Mouse (Mus musculus): Measurements from ENCODE around the gene Dapp1. TPM values are rescaled to one million over a fixed set of nuclear protein-coding genes. Genes with fewer than 3 reads are reported as not detected.
A peak's percentile ranks its signal among the peaks of the same experiment; 100 is the strongest.

The Dapp1 gene
- total and polyA plus RNA-seq, 3 experiments: 53.5 to 63.6 (median 62.8) TPM

- DNase-seq (ENCODE audit: extremely low read depth): no peak
- H3K36me3 ChIP-seq (replicated peaks in 1 of 2; ENCODE audit: control insufficient read depth in 1 of 2, insufficient read depth in 1 of 2, low read length in 1 of 2): peaks cover 40 to 51% of the 10 kb centered on the region in 2 experiments
- TF ChIP-seq MEF2A (IDR thresholded peaks at IDR 0.05; ENCODE audit: borderline replicate concordance, low read depth, low read length) (0 out of 2 replicates have a peak, but pooled peaks have one; percentile 21), NRF1 (IDR thresholded peaks at IDR 0.05; ENCODE audit: low read depth, low read length) (no peak)
- no peaks in the 10 kb centered on the region for H3K27me3 ChIP-seq (replicated peaks)
- no peak overlapping the region for H3K4me2 ChIP-seq (ENCODE audit: insufficient read depth, low read depth, poor library complexity, severe bottlenecking)
- in situ Hi-C loops (cut with MboI; ENCODE audit: low pct_ligation_motif_present, low pct_unique_long_range_greater_than_20kb, low sequenced_read_pairs) (loop anchor here (25.0 kb wide), 1 partner anchor 479 kb away; the partner anchor contains the start of gene Adh5), dilution Hi-C loops (cut with MboI; ENCODE audit: extremely low pct_ligation_motif_present, extremely low pct_unique_long_range_greater_than_20kb, low sequenced_read_pairs) (no loop called here)
- H3K4me1 ChIP-seq (ENCODE audit: control insufficient read depth in 1 of 2, insufficient read depth in 2 of 2): peaks cover 24 to 72% of the 10 kb centered on the region in 2 experiments
- no peak overlapping the region for H3K9ac ChIP-seq (ENCODE audit: insufficient read depth, low read depth)
- no peaks in the 10 kb centered on the region for H3K9me3 ChIP-seq (replicated peaks; ENCODE audit: low read length)
- H3K4me3 ChIP-seq (replicated peaks in 1 of 3; ENCODE audit: low read depth in 2 of 3, low read length in 2 of 3, poor library complexity in 1 of 3): no peak overlapping the region
- peaks cover 8% of the 10 kb centered on the region; the same call in 1 of the 2 replicates for H3K79me2 ChIP-seq (replicated peaks; ENCODE audit: control insufficient read depth, extremely low read depth, insufficient read depth, poor library complexity, severe bottlenecking)
- H3K27ac ChIP-seq (ENCODE audit: insufficient read depth, low read depth): peak overlapping the region; percentile 0; the same call in 1 of the 2 replicates
Measured at GRCm38 (mm10) chr3:137957864-137958263, 23.5 kb downstream of the Dapp1 start.

DNA sequence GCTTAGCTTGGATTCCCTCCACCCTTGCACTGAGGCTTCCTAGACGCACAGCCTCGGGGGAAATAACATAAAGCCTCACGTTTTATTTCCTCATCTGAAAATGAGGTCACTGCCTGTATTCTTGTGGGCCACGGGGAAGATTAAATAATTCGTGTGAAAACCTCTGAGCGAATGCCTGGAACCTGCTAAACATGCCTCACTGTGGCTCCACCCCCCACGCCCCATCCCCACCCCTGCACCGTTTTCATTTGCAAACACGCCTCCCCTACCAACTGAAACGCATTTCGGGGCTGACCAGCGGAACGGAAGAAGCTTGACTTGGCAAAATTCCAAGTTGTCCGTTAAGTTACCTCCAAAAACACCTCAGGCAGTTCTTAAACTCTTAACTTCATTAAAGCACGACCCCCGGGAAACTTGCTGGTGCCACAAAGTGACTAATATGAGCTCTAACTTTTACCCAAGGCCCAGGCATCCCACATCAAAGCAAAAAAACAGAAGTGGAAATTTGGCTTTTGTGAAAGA is 25.7 kb downstream of the Dapp1 start:
- in situ Hi-C loops (cut with MboI; ENCODE audit: low pct_ligation_motif_present, low pct_unique_long_range_greater_than_20kb, low sequenced_read_pairs) (loop anchor here (25.0 kb wide), 1 partner anchor 482 kb away; the partner anchor contains the start of gene Adh5), dilution Hi-C loops (cut with MboI; ENCODE audit: extremely low pct_ligation_motif_present, extremely low pct_unique_long_range_greater_than_20kb, low sequenced_read_pairs) (no loop called here)
- peak; percentile 85 for DNase-seq (ENCODE audit: extremely low read depth)
- Histone ChIP-seq H3K9ac (ENCODE audit: insufficient read depth, low read depth) (peak overlapping the region; percentile 52), H3K9me3 (replicated peaks; ENCODE audit: low read length) (no peaks in the 10 kb centered on the region), H3K27ac (ENCODE audit: insufficient read depth, low read depth) (peak overlapping the region; percentile 96), H3K27me3 (replicated peaks) (no peaks in the 10 kb centered on the region), H3K4me3 (replicated peaks in 1 of 3; ENCODE audit: low read depth in 2 of 3, low read length in 2 of 3, poor library complexity in 1 of 3) (peak overlapping the region; percentile 28 to 42 (median 35)), H3K36me3 (replicated peaks in 1 of 2; ENCODE audit: control insufficient read depth in 1 of 2, insufficient read depth in 1 of 2, low read length in 1 of 2) (peaks cover 23 to 32% of the 10 kb centered on the region in 2 experiments), H3K4me1 (ENCODE audit: control insufficient read depth in 1 of 2, insufficient read depth in 2 of 2) (peaks cover 31 to 80% of the 10 kb centered on the region in 2 experiments), H3K4me2 (ENCODE audit: insufficient read depth, low read depth, poor library complexity, severe bottlenecking) (peak overlapping the region; percentile 75), H3K79me2 (replicated peaks; ENCODE audit: control insufficient read depth, extremely low read depth, insufficient read depth, poor library complexity, severe bottlenecking) (peaks cover 4% of the 10 kb centered on the region; the same call in 1 of the 2 replicates)
- TF ChIP-seq SMC3 (IDR thresholded peaks at IDR 0.05; ENCODE audit: low read depth, low read length) (no peak), RAD21 (IDR thresholded peaks at IDR 0.05; ENCODE audit: low read depth, low read length) (no peak), ZKSCAN1 (IDR thresholded peaks at IDR 0.05; ENCODE audit: borderline replicate concordance, low read depth, low read length) (no peak), RCOR1 (conservative IDR thresholded peaks at IDR 0.05; ENCODE audit: low read depth, low read length) (no peak), POLR2A (IDR thresholded peaks at IDR 0.05; ENCODE audit: low read depth, low read length) (peak; percentile 67), TBP (conservative IDR thresholded peaks at IDR 0.05; ENCODE audit: low read depth, low read length) (peak; percentile 77), IRF4 (IDR thresholded peaks at IDR 0.05; ENCODE audit: low read depth, low read length) (no peak), MAZ (IDR thresholded peaks at IDR 0.05; ENCODE audit: low read depth, low read length) (no peak), SIN3A (IDR thresholded peaks at IDR 0.05; ENCODE audit: low read length) (no peak), MAFK (IDR thresholded peaks at IDR 0.05; ENCODE audit: insufficient replicate concordance, low read length) (no peak), UBTF (IDR thresholded peaks at IDR 0.05; ENCODE audit: low read depth, low read length) (peak; percentile 64; the same call in 1 of the 2 replicates), TCF12 (IDR thresholded peaks at IDR 0.05; ENCODE audit: low read depth, low read length) (no peak), CHD2 (IDR thresholded peaks at IDR 0.05; ENCODE audit: low read length) (no peak), POLR2AphosphoS2 (IDR thresholded peaks at IDR 0.05; ENCODE audit: low read depth, low read length) (no peak), E2F4 (IDR thresholded peaks at IDR 0.05; ENCODE audit: insufficient replicate concordance, low read depth, low read length) (no peak), MEF2A (IDR thresholded peaks at IDR 0.05; ENCODE audit: borderline replicate concordance, low read depth, low read length) (no peak), BHLHE40 (IDR thresholded peaks at IDR 0.05; ENCODE audit: low read depth, low read length) (no peak)

Measured in CH12.LX (cell line).